Mouse (Mus musculus) cerebellum, adult 11 months (tissue): ENCODE results near the gene Tollip.
A peak's percentile ranks its signal among the peaks of the same experiment; 100 is the strongest.

Source experiments
- DNase-seq: peaks from one replicate; pipeline ENCODE4 v3.0.0; 2022

The Tollip gene

DNA sequence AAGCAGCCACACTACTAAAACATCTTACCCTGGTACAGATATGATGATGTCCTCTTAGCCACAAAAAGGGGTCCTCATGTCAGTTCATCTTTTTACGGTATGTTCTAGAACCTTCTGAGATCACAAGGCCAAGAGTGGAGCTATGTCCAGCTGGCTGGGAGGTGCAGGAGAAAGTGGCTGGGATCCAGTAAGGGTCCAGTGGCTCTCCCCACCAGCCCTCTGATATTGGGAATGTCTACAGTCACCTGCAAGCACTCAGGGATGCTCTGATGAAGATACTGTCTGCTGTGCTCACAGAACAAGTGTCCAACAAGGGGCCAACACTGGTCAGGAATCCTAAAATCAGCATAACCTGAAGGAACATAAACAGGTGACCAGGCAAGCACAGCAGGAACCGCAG, at the start of gene Tollip:
Tollip (minus strand) TSS at position 101 of the 400 bp plus-strand sequence.
- DNase-seq, result no peak

DNA sequence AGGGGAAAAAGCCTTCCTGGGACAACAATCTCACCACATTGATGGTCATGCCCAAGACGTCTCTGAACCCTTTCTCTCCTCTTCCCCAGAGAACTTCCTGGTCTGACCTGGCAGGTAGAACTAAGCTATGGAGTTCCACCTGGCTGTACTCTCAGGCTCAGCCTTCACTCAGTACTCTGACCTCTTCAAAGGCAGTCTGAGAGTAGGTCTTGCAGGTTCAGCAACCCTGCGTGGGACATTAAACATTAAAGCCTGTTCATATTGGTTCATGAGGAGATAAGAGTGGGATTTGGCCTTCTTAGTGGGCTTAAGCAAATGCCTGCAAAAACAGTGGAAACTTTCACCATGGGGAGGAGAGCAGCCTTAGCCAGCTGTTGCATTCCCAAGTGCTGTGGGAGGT, 48.0 kb upstream of the Tollip start:
- no peak for DNase-seq

DNA sequence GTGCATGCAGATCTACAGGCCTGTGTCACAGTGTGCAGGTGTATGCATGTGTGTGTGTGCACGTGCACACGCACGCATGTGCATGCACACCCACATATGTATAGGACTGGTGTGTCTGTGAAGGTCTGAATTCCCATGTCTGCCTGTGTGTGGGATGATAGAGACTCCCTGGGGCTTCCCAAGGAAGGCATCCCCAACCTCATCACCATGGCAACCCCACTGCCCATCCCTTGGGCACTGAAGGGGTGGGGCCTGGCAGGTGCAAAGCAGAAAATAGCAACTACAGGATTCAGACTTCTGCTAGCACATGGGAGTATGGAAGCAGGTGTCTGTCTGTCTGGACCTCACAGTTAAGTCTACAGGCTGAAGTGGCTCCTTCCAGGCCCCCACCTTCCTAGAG, 44.2 kb upstream of the Tollip start:
- no peak for DNase-seq

DNA sequence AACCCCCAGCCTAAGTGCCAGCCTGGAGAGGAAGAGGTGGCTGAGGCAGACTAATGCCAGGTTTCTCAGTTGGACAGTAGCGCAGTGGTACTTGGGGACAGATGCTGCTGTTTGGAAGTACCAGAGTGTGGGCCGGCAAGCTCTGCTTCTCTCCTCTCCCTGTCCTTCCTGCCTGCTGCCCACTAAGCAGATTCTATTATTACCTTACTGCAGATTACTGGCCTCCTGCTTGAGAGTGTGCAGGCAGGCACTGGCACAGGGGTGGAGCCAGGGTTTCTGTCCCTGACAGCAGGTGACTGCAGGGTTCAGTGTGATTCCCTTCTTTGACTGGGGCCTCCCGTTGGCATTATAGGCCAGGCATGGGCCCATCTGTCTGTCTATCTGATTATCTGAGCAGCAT, 43.2 kb upstream of the Tollip start:
- peak; percentile 56 for DNase-seq

DNA sequence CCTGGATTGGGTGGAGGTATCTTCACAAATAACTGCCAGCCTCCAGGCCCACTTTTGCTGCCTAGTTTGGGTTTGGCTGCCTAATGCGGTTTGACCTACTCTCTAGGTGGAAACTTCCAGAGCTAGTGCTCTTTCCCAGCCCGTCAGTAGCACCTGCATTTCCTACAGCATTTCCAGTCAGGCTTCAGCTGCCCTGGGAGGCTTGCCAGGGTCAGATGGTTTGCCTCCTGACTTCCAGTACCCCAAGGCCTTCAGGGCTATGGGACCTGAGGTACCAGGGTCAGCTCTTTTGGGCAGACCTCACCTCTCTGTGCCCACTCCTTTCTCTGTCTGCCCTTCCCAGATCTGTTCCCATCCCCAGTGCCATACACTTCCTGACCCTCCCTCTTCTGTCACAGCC, 42.6 kb upstream of the Tollip start:
- DNase-seq, result peak; percentile 57

DNA sequence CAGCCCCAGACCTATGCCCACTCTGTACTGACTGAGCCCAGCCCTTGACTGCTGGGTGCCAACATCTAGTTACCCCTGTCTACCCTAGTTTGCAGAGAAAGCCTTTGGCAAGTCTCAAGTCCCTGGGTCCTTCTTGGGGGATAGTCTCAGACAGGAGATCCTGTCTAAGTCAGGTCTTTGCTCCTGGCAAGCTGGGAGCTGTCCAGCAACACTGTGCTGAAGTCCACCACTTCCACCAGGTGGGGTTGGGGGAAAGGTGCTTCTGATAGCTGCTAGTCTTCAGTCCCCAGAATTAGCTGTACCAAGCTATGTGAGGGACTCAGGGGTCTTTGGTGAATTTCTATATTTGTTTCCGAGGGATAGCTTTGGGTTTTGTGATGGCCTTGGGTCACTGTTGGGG, 40.8 kb upstream of the Tollip start:
- DNase-seq, result no peak

DNA sequence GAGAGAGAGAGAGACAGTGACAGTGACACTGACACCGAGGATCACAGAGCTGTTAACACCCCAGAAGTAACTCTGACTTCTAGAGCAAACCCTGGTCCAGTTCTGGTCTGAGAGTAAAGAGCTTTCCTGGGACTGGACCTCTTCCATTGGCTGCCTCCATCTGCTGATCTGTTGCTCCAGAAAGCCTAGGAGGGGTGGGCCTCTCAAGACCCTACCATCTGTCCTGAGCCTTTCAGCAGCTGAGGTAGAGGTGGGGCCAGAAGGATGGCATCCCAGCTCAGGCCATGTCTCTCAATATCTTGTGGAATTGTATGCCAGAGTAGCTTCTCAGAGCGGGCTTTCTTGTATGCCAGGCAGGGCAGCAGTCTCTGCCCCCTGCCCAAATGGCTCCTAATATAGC, 39.9 kb upstream of the Tollip start:
- no peak for DNase-seq

DNA sequence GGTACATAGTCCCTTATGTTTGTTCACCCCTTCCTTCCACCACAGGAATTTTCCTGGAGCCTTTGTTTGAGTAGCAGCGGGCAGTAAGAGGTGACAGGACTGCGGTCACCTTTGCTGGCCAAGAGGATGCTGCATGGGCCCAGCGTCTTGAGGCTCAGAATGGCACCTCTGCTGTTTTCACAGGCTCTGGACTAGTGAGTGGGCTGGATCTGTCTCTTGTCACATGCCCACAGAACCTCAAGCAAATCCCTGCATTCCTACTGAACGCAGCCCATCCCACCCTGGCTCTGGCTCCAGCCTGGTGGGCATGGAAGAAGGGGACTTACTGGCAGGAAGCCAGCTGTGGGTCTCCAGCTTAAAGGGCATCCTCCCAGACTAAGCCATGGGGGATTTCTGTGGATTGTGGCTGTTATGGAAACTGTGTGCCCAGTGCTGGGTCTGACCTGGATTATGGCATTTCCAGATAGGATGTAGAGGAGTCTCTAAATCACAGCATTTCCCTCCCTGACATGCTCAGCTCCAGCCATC, 39.3 kb upstream of the Tollip start:
- no peak for DNase-seq

DNA sequence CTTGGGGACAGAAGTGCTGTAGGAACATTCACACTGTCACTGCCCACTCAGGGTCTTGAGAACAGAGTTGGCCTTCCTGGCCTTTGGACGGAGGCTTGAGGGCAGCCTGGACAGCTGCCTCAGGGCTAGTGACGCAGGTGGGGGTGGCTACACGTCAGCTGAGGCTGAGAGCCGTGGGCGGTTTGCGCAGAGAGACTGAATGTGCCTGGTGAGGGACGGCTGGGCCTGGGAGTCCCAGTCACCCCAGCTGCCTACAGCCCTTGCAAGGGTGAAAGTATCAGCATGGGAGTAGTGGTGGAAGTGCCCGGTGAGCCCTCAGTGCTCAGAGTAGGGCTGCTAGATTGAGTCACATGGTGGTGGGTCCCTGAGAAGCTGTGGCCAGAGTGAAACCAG, 37.9 kb upstream of the Tollip start:
- no peak for DNase-seq

DNA sequence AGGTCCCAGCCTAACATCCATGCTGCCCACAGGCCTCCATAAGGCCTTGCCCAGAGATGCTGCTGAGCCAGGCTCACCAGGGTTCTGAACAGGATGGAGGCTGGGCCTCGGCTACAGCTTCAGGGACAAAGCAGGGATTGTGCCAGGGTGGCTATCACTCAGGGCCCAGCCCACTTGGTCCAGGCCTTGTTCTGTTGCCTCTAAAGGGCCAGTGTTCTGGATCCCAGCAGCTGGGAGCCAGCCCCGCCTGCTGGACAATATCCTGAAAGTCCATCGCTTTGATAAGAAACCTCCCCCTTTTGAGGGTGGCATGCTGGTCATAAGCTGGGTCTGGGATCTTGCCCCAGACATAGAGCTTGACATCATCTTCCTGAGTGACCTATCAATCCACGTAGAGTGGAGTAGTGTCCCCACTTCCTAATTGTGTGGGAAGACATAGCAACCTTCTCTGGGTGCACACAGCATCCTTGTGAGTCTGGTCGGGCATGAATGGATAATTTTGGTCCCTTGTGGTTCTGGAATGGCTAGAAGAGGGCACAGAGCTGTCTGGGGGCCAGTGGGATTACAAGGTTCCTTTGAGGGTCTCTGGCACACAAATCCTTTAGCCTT, 37.4 kb upstream of the Tollip start:
- peak; percentile 40 for DNase-seq

DNA sequence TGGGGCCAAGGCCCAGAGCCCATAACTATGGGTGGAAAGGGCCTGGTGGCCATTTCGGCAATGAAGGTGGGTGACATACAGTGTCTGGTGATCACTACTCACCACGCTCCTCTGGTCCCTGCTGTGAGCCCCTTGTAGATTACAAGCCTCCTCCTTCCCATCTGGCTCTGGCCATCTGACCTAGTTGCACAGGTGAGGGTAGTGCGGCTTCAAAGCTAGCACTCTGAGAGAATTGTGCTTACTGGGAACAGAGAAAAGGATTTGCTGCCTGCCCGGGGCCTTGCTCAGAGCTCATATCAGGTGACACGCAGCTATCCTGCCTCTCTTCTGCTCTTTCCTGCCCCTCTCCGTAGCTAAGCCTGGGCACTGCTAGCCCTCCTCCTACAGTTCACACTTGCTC, 35.3 kb upstream of the Tollip start:
- DNase-seq, result no peak

DNA sequence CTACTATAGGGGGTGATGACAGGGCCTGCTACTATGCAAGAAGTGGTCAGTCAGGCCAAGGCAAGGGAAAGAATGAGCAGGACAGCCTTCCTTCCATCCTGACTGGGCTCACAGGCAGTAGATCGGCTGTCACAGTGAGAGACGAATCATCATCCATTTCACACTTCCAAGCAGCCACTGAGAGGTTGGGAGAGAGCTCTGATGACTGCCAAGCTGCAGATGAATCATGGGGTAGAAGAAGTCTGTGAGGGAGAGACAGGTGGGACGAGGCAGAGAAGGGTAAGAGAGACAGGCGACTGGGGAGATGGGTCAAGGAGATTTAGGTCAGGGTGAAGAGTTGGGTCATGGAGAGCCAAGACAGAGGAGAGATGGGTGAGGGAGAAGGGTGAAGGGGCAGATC, 34.6 kb upstream of the Tollip start:
- DNase-seq, result no peak

DNA sequence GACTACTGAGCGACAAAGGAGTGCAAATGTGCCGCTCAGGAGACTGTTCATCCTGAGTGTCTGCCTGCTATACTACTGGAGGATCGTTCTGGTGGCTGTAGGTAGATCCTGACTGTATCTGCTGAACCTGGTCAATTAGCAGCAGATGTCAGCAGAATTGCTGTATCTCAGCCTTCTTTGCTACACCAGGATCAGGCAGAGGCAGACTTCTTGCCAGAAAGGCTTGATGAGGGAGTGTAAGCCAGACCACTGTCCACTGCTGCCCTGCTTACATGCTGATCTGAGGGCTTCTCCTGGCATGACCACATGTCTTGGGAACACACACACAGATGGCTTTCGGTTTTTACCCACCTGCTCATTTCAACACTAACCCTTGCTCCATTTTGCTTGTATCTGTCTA, 33.5 kb upstream of the Tollip start:
- no peak for DNase-seq

DNA sequence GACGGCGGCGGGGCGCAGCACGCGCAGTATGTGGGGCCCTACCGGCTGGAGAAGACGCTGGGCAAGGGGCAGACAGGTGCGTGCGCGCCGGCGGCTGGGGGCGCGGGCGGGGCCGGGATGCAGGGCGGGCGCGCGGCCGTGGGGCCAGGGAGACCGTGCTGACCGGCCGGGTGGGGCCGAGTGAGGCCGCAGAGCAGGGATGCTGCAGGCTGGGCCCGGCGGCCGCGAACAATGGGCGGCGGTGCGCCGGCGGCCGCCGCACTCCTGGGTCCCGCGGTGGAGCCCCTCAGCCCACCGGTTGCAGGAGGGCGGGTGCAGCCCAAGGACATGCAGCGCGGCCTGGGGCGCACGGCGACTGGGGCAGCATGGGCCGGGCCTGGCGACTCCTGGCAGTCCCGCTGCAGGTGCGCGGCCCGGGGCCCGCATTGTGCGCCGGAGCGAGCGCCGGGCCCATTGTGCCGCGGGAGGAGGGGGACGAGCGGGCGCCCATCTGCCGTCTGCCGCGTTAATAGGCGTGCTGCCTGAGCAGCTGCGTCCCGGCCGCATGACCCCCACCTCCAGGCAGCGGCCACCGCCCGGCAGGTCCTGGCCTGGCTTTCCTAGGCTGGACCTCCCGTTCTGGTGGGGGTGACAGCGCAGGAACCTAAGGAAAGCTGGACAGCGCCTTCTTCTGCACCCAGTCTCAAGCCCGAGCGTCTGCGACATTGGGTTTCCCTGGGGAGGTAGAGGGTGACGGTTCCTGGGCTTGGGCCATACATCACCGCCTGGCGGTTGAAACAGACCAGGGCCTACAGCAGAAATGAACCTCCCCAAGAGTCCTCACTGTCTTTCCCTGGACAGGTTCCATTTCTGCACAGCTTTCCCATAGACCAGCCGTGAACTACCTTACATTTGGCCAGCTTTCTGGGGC, 32.1 kb upstream of the Tollip start:
- DNase-seq, result peak; percentile 70

DNA sequence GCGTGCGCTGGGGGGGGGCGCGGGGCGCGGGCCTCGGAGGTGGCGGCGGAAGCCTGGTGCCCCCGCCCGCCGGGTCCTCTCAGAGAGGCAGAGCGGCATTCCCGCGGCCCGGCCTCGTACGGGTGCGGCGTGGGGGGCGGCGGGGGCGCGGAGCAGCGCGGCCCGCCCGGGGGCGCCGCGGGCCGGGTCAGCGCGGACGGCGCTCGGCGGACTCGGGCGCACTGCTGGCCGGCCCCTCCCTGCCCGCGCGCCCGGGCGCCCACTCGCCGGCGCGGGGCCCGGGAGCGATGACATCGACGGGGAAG, 31.4 kb upstream of the Tollip start:
- no peak for DNase-seq

DNA sequence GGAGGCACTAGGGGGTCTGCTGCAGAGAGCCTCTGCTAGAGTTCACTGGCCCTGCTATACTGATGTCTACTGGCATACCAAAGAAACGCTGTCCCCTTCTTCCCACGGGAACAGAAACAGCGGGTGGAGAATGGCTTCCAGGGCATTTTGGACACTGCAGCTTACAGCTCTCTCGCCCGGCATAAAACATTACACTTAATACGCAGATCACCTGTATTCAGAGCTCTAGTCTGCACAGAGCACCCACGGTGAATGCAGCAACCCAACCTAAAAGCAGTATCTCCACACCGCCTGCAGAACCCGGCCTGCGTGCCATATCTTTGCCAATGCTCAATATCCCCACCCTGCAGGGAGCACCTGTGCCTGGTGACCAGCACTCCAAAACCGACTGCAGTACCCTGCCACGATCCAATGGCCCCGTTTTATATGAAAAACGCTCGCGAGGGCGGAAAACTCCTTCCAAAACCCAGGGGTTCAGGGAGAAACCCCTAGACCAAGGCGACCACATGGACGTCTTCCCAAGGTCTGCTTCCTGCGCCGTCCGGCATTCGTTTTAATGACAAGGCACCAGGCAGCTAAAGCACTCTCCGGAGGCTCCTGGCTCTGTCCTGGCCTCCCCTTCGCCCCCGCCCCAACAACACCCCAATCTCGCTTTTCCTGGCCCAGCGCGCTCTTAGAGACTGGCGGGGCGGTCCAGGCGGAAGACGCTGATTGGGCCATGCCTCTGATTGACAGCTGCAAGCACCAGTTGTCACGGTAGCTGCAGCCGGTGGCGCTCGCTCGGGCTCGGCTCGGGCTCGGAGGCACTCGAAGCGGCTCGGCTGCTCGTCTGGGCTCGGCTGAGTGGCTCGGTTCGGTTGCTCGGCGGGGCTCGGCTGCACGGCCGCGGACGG, 30.8 kb upstream of the Tollip start, which contains the start of gene Brsk2:
Brsk2 (plus strand) TSS at position 846 of the 893 bp plus-strand sequence.
- DNase-seq, result peak; percentile 97

DNA sequence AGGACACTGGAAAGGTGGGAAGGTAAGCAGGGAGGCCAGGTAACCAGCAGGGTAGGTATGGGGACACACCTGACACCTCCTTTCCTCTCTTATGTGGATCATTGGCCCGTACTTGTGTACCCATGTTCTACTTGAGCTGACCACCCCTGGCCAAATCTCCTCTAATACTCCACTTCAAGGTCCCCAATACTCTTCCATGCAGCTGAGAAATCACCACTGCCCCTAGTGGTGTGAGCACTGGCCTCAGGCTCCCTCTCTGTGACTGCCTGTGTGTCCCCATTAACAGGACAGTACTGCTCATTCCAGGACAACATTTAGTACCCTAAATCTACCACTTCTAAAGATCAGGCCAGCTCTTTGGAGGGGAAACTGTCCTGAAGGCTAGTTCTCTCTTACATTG, 29.7 kb upstream of the Tollip start:
- DNase-seq, result no peak

DNA sequence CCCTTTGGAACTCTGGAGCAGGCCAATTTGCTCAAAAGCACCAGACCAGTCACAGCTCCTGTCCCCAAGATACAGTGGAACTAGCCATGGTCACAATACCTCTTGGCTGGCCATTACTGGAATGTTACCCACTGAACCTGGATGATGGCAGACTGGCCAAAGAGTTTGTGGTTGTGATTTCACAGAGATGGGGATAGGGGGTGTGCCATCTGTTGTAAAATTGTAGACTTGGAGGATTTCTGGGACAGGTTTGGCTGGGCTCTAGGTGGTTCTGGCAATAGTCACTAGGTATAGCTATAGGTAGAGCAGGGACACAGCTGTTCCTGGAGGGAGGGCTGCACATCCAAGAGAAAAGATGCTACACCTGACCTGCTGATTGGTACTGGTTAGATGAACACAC, 29.2 kb upstream of the Tollip start:
- DNase-seq, result no peak

DNA sequence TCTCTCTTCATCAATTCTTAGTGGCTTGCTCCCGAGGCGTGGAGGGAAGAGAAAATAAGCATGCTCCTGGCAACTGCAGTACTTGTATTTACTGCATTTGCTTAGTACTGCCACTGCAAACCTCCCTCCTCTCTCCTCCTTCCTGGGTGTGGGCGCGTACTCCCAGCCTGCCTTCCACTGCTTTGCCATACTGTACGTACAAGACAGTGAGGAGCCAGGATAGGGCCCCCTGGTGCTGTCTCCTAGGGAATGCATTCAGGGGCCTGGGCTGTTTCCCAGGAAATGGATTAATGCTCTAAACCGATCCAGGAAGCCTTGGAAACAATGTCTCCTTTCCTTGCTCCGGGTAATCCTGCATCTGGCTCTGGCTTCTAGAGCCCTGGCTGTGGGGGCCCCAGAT, 27.6 kb upstream of the Tollip start:
- DNase-seq, result no peak

DNA sequence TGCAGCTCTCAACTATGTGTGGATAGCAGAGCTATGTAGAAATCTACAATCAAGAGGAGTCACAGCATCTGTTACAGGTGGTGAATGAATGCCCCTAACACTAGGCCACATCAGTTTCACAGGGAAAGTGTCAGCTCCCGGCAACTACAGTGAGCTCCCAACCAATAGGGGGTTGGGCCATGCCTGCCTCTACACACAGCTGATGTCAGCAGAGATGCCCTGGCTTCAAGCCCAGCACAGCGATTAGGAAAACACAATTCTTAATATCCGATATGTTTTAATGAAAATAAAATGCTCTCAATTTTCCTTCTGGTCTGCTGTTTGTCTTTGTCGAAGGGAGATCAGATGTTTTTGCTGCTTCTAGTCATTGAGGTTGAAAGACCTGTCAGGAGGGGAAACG, 25.1 kb upstream of the Tollip start:
- DNase-seq, result no peak

DNA sequence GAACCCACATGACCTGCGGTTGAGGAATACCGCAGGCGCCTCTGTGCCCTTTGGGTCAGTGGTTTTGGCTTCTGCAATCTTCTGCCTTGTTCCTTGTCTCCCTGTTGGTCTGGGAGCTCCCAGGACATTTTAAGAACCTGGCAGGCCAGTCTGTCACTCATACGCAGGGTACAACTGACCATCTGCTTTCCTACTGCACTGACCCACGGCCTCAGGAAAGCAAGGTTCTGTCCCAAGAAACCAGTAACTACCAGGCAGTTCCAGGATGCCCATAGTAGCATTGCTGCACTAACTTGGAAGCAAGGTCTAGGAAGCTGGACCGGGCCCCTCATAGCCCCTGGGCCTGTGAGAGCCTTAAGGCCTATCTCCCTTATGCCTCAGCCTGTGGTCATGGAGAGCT, 16.6 kb upstream of the Tollip start:
- DNase-seq, result no peak

DNA sequence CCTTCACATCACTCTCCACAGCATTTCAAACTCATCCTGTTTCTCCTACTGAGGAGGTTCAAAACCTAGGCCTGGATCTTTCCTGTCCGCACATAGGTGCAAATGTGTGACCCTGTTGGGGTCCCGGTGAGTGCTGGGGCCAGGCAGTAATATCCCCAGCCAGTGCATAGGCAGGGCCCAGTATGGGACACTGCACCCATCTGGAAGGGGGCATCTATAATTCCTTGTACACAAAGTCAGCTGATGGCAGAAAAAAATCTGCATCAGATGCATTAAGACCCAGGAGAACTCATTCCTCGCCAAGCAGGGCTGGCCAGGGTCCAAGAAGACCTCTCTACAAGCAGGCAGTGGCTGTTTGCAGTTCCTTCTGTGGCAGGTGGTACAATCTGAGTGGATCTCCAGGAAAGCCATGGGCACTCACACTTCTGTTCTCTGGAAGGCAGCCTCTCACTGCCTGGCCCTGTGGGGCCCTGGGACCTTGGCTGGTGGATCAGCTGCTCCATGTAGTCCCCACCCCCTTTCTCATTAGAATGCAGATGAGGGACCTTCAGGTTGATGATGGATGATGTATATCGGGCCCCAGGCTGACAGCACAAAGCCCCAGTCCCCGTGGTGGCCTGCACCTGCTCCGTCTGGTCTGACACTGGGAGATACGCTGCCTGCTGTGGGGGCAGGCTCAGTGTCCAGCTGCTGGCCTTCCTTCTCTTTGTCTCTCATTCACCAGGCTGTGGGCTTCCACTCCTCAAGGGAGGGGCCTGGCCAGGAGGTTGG, 16.0 kb upstream of the Tollip start:
- DNase-seq, result no peak

DNA sequence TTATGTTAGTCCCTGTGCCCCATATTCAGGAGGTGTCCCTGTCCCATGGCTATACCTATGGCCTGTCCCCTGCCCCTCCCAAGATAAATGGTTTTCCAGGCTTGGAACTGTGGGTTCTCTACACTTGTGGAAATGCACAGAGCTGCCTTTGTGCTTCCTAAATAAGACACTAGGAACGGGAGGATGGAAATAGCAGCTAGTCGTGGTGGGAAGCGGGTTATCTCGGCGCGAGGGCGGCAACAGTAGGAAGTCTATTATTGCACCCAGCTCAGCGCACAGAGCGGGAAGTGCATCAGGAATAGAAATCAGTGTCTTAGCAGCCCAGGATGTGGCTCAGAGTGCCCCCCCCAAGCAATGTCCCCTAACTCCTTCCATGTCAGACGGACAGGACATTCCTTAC, 10.3 kb upstream of the Tollip start:
- DNase-seq, result no peak
